Comparison of ENCODE assay signal across 8 mouse cellular contexts in the genomic region with DNA sequence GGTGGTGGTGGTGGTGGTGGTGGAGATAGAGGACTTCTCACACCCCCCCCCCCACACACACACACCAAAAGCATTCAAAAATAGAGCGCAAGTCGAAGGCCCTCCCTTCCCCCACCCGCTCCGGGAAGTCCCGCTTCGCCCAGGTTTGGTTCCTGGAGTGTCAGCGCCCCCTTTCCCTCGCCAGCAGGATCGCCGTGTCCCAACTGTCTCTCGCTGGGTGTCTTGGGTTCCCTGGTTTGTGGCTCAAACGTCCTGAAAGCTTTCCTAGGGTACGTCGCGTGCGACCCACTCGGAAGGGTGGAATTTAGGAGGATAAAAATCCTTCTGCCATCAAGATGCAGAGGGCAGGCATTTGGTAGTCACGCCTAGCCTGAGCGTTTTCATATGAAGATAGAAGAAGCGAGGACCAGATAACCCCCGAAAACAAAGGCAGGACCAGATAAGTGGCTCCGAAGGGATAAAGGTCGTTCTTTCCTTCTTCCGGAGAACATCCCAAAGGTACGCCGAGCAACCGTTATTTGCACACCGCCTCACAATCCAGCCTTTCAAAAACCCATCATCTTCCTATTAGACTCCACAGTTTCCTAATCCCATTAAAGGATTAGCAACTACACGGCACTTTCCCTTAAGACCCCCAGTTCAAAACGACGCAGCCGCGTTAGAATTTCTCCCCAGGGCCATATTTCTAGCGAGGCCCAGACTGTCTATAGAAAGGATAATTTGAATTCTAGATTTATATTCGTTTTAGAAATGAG. TPM values are rescaled to one million over a fixed set of nuclear protein-coding genes. Genes with fewer than 3 reads are reported as not detected.
A peak's percentile ranks its signal among the peaks of the same experiment; 100 is the strongest.
DNase-seq lines count a peak whose midpoint lies in the region; ATAC-seq and TF ChIP-seq lines count a peak whose summit lies in the region.

No protein-coding gene starts in this region.

- H3K9me3 ChIP-seq in embryonic facial prominence, embryonic 15.5 days (replicated peaks), result no peaks in the 10 kb centered on the region
- H3K9me3 ChIP-seq in heart, embryonic 14.5 days (ENCODE audit: control insufficient read depth, low read length), result no peaks in the 10 kb centered on the region
- H3K9me3 ChIP-seq in kidney, postnatal 0 days (replicated peaks; ENCODE audit: low read length), result no peaks in the 10 kb centered on the region
- H3K9me3 ChIP-seq in stomach, embryonic 14.5 days (ENCODE audit: control insufficient read depth, low read depth, low read length), result no peaks in the 10 kb centered on the region

- peak; percentile 11 for DNase-seq in cerebellum, adult 8-10 months
- no peak for DNase-seq in cerebellum, adult 9-10 months
- DNase-seq in ZHBTc4 (ENCODE audit: low read depth, low spot score), result peak; percentile 80
- DNase-seq in kidney, postnatal 0 days (ENCODE audit: low spot score), result peak; percentile 91
- DNase-seq in lung, postnatal 25 days (ENCODE audit: low spot score), result peak; percentile 67

- no peak for ATAC-seq in embryonic facial prominence, embryonic 15.5 days (ENCODE audit: insufficient number of reproducible peaks, low FRiP score, low TSS enrichment, low read depth)
- 0 out of 2 replicates have a peak, but pooled peaks have one; percentile 42 for ATAC-seq in heart, embryonic 14.5 days (ENCODE audit: insufficient number of reproducible peaks, insufficient read depth, low FRiP score, low read depth)
- ATAC-seq in kidney, postnatal 0 days (replicated peaks; ENCODE audit: low FRiP score, low read depth), result no peak
- no peak for ATAC-seq in stomach, embryonic 14.5 days (ENCODE audit: insufficient number of reproducible peaks, insufficient read depth, low FRiP score, low read depth)

- no peaks in the 10 kb centered on the region for H3K36me3 ChIP-seq in embryonic facial prominence, embryonic 15.5 days
- H3K36me3 ChIP-seq in heart, embryonic 14.5 days (ENCODE audit: control insufficient read depth, insufficient read depth, low read length), result no peaks in the 10 kb centered on the region
- no peaks in the 10 kb centered on the region for H3K36me3 ChIP-seq in kidney, postnatal 0 days (ENCODE audit: insufficient read depth, low read length)
- H3K36me3 ChIP-seq in stomach, embryonic 14.5 days (ENCODE audit: control insufficient read depth, insufficient read depth, low read length), result no peaks in the 10 kb centered on the region

- H3K4me2 ChIP-seq in embryonic facial prominence, embryonic 15.5 days (replicated peaks), result peak overlapping the region; percentile 52
- H3K4me2 ChIP-seq in heart, embryonic 14.5 days (ENCODE audit: low read length), result peak overlapping the region; percentile 61
- peak overlapping the region; percentile 56 for H3K4me2 ChIP-seq in kidney, postnatal 0 days (ENCODE audit: low read length)
- H3K4me2 ChIP-seq in stomach, embryonic 14.5 days (replicated peaks; ENCODE audit: low read depth, low read length), result peak overlapping the region; percentile 88

- peak overlapping the region; percentile 39 for H3K9ac ChIP-seq in embryonic facial prominence, embryonic 15.5 days
- H3K9ac ChIP-seq in heart, embryonic 14.5 days (ENCODE audit: low read length), result peak overlapping the region; percentile 54
- peak overlapping the region; percentile 27; the same call in 1 of the 2 replicates for H3K9ac ChIP-seq in kidney, postnatal 0 days (ENCODE audit: low read depth, low read length)
- H3K9ac ChIP-seq in stomach, embryonic 14.5 days (replicated peaks; ENCODE audit: low read depth, low read length), result peak overlapping the region; percentile 22; the same call in 1 of the 2 replicates

- under 1% methylated on average over 35 of the region's 35 CpGs for WGBS in embryonic facial prominence, embryonic 15.5 days
- under 1% methylated on average over 35 of the region's 35 CpGs for WGBS in heart, embryonic 14.5 days
- WGBS in kidney, postnatal 0 days, result under 1% methylated on average over 34 of the region's 35 CpGs
- 1% methylated on average over 35 of the region's 35 CpGs for WGBS in stomach, embryonic 14.5 days

- peaks cover 38% of the 10 kb centered on the region for H3K27me3 ChIP-seq in embryonic facial prominence, embryonic 15.5 days
- peaks cover 64% of the 10 kb centered on the region for H3K27me3 ChIP-seq in heart, embryonic 14.5 days (ENCODE audit: control insufficient read depth, insufficient read depth, low read length)
- peaks cover 47% of the 10 kb centered on the region for H3K27me3 ChIP-seq in kidney, postnatal 0 days (ENCODE audit: insufficient read depth, low read length)
- H3K27me3 ChIP-seq in stomach, embryonic 14.5 days (ENCODE audit: control insufficient read depth, insufficient read depth, low read length), result no peaks in the 10 kb centered on the region

- peak overlapping the region; percentile 66 for H3K4me3 ChIP-seq in embryonic facial prominence, embryonic 15.5 days (replicated peaks)
- H3K4me3 ChIP-seq in heart, embryonic 14.5 days (ENCODE audit: control insufficient read depth in 1 of 2, insufficient read depth in 1 of 2, low read depth in 1 of 2, low read length in 2 of 2), result peak overlapping the region; percentile 40 to 56
- H3K4me3 ChIP-seq in kidney, postnatal 0 days (replicated peaks; ENCODE audit: low read depth, low read length), result peak overlapping the region; percentile 49
- peak overlapping the region; percentile 63 for H3K4me3 ChIP-seq in stomach, embryonic 14.5 days (ENCODE audit: low read depth, low read length)

- peak overlapping the region; percentile 98 for H3K27ac ChIP-seq in embryonic facial prominence, embryonic 15.5 days (replicated peaks)
- peak overlapping the region; percentile 48 to 51; a peak in 3 of 4 replicates for H3K27ac ChIP-seq in heart, embryonic 14.5 days (replicated peaks in 1 of 2; ENCODE audit: control insufficient read depth in 1 of 2, insufficient read depth in 1 of 2, low read depth in 2 of 2, low read length in 2 of 2)
- H3K27ac ChIP-seq in kidney, postnatal 0 days, result peak overlapping the region; percentile 55; the same call in 1 of the 2 replicates
- H3K27ac ChIP-seq in stomach, embryonic 14.5 days (ENCODE audit: low read length), result peak overlapping the region; percentile 97

- H3K4me1 ChIP-seq in embryonic facial prominence, embryonic 15.5 days, result peaks cover 40% of the 10 kb centered on the region
- peaks cover 14 to 19% of the 10 kb centered on the region in 2 experiments for H3K4me1 ChIP-seq in heart, embryonic 14.5 days (ENCODE audit: control insufficient read depth in 2 of 2, insufficient read depth in 2 of 2, low read length in 2 of 2)
- peaks cover 9% of the 10 kb centered on the region; the same call in 1 of the 2 replicates for H3K4me1 ChIP-seq in kidney, postnatal 0 days (replicated peaks; ENCODE audit: insufficient read depth, low read length)
- peaks cover 20% of the 10 kb centered on the region for H3K4me1 ChIP-seq in stomach, embryonic 14.5 days (ENCODE audit: control insufficient read depth, insufficient read depth, low read length)

- peak; percentile 73 for TF ChIP-seq CTCF in kidney, postnatal 0 days (IDR thresholded peaks at IDR 0.05; ENCODE audit: low read depth)

RNA-seq across cellular contexts. Expression of a gene that starts 0.8 kb away (rescaled TPM):
- polyA plus RNA-seq in embryonic facial prominence, embryonic 15.5 days (2015; fragmentation: Nextera tagmentation; extraction: Ambion mirVana), result 64.9 and 65.0 TPM in 2 replicates
- 19.6 and 24.5 TPM in 2 replicates for polyA plus RNA-seq in heart, embryonic 14.5 days (2014; fragmentation: Nextera tagmentation; extraction: Ambion mirVana)
- polyA plus RNA-seq in kidney, postnatal 0 days (2015; fragmentation: Nextera tagmentation; extraction: Ambion mirVana), result 23.4 and 23.8 TPM in 2 replicates
- 56.3 and 57.7 TPM in 2 replicates for polyA plus RNA-seq in stomach, embryonic 14.5 days (2014; fragmentation: Nextera tagmentation; extraction: Ambion mirVana)
